Mouse (Mus musculus): ENCODE results near the gene Fcrls. TPM values are rescaled to one million over a fixed set of nuclear protein-coding genes. Genes with fewer than 3 reads are reported as not detected.

Gene Fcrls
- 100 to 1,000 TPM in 1 of 4 experiments, 10 to 100 TPM in 3; 19.7 to 118 (median 53.5) TPM for total RNA-seq (2022)

DNA sequence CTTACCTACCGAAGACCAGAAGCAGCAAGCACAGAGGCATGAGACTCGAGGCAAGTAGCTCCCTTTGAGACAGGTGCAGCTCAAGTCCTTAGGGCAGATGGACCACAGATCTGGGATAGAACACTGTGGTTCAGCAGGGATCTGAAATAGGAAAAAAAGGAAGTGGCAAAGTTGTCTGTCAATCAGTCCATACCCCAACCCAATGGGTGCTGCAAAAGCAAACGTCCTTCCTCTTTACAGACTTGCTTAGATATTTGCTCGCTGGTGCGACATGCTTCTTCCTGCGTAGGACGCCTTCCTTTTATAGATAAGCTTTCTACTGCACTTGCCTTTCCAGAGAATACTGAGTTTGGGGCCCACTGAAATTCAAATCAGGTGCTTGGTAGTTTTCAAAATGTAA lies at the start of gene Fcrls:
Fcrls (minus strand) TSS at position 303 of the 400 bp plus-strand sequence.
- DNase-seq (ENCODE audit: low spot score in 2 of 2), result no peak

DNA sequence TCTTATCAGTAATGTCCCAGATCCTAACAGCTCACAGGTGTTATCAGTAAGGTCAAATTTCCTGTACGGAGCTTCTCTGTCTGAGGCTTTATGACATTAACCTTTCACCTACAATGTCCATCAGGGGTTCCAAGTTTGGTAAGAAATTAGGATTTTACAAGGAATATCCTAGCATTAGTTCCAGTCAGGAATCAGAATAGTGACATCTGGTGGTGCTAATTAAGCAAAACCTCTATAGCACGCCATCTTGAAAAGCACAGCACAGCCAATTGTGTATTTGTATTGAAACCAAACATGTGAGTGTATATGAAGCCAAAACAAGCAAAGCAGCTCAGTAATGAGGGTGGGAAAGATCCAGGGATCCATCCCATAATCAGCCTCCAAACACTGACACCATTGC lies 46.4 kb upstream of the Fcrls start:
- no peak for DNase-seq (ENCODE audit: low spot score in 2 of 2)

- DNase-seq (ENCODE audit: low spot score in 2 of 2), result no peak
Observed at GRCm38 (mm10) chr3:87299901-87300300, 36.4 kb upstream of the Fcrls start.

DNA sequence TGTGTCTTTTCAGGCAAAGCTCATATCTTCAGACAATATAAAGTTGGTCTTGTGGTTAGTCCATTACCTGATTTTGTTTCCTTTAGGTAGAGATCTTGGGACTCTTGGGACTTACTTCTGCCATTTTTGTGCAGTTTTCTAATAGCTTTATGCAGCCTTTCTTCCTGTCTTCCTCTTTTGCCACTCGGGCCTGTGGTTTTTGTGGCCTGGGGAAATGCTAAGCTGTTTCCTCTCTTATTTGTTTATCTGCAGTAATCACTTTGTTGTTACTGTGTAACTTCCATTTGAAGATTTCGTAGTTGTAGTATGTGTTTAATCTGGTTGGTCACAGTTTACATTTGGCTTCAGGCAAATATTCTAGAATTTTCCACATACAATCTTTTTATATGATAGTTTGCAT lies 10.8 kb upstream of the Fcrls start:
- DNase-seq (ENCODE audit: low spot score in 2 of 2), result no peak

GRCm38 (mm10) chr3:87266581-87266980 lies 3.0 kb upstream of the Fcrls start:
- no peak for DNase-seq (ENCODE audit: low spot score in 2 of 2)

- no peak for DNase-seq (ENCODE audit: low spot score in 2 of 2)
Observed at GRCm38 (mm10) chr3:87255239-87255638, 8.3 kb downstream of the Fcrls start.

- no peak for DNase-seq (ENCODE audit: low spot score in 2 of 2)
Observed at GRCm38 (mm10) chr3:87249571-87249970, 14.0 kb downstream of the Fcrls start.

- DNase-seq (ENCODE audit: low spot score in 2 of 2), result peak in 1 of 2 experiments; percentile 5
Observed at GRCm38 (mm10) chr3:87247292-87247691, 16.2 kb downstream of the Fcrls start.

- peak; percentile 16 to 31 for DNase-seq (ENCODE audit: low spot score in 2 of 2)
Observed at GRCm38 (mm10) chr3:87243654-87244053, 19.9 kb downstream of the Fcrls start.

GRCm38 (mm10) chr3:87240909-87241308 lies 22.6 kb downstream of the Fcrls start:
- DNase-seq (ENCODE audit: low spot score in 2 of 2), result no peak

DNA sequence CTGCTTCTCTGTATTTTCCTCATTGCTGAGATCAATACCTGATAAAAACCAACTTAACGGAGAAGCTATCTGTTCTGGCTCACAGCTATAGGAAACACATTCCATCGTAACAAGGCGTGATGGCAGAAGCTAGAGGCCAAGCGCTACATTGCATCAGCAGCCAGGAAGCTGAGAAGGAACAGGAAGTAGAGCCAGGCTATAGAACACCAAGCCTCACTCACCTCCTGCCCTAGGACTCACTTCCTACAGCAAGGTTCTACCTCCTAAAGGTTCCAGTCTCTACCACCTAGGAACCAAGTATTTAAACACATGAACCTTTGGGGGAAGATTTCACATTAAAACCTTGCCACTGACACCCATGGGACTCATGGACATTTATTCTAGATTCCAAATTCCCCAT lies 39.9 kb downstream of the Fcrls start:
- DNase-seq (ENCODE audit: low spot score in 2 of 2), result no peak

GRCm38 (mm10) chr3:87222346-87222745 lies 41.2 kb downstream of the Fcrls start:
- no peak for DNase-seq (ENCODE audit: low spot score in 2 of 2)

GRCm38 (mm10) chr3:87215176-87215575 lies 48.4 kb downstream of the Fcrls start:
- no peak for DNase-seq (ENCODE audit: low spot score in 2 of 2)

DNA sequence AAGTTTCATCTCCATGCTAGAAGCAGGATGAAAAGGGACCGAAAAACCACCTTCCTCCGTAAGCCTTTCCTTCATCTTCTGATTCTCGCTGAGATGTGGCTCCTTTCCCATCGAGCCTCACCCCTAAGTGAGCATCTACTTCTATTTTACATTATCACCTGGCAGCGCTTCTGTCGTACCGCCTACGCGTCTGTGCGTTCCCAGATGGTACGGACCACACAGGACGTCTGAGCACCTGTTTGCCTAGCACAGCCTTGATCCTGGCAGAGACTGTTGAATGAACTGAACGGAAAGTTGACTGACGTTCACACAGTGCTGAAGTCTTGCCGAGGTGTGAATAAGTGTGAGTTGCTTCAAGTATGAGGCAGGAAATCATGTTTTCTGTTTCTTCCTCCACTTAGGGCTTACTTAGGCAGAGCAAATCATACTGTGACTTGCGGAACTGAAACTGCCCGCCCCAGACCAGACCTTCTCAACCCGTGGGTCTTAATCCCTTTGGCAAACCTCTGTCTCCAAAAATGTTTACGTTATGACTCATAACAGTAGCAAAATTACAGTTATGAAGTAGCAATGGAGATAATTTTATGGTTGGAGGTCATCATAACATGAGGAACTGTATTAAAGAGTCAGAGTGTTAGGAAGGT lies 49.2 kb downstream of the Fcrls start:
- peak; percentile 7 to 33 for DNase-seq (ENCODE audit: low spot score in 2 of 2)

DNA sequence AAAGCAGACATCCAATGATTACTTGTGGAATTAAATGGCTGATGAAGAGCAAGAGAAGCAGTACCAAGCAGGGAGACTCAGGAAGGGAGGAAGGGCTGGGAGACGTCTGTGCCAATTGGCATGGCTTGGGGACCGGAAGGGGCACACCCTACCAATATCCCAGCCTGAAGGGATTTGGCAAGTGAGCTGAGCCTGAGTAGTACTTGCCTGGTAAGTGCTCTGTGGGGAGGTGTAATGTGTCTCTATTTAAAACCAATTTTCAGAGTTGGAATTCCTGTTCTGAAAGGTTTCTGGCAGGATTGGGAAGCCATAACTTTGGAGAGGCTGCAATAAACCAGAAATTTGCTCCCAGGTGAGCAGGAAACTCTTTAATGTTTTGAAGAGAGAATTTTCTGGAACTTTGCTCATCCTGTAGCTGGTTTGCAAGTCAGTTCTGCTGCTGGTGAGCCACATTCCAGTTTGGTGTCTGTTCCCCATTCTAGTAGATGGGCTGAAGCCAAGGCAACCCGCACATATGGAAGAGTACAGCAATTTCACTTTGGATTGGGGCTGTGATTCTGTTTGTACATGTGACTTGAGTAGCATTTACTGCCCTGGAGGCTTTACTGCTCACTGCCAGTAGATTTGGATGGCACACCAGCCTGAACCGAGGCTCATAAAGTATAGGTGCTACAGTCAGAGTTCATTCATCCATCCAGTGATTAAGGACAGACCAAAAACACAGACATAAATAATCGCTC lies 57.0 kb downstream of the Fcrls start:
- DNase-seq (ENCODE audit: low spot score in 2 of 2), result no peak

Other genes with a start within 250 kb of the Fcrls start
- 1 to 10 TPM; 3.2 to 3.9 (median 3.5) TPM for gene Kirrel, start 89.0 kb downstream of the Fcrls start, total RNA-seq (2022)
- gene Cd5l, start 94.1 kb upstream of the Fcrls start, total RNA-seq (2022), result under 1 TPM in 1 of 4 experiments, not detected in 3; 0.25 TPM
- under 1 TPM in 3 of 4 experiments, not detected in 1; 0.25 to 0.86 (median 0.45) TPM for gene Fcrl1, start 112.6 kb upstream of the Fcrls start, total RNA-seq (2022)
- under 1 TPM in 1 of 4 experiments, not detected in 3; 0.16 TPM for gene Fcrl5, start 172.0 kb upstream of the Fcrls start, total RNA-seq (2022)